25 mouse cellular contexts compared by ENCODE assay signal in genomic region chr5:25536921-25537409, GRCm38 (mm10). TPM values are rescaled to one million over a fixed set of nuclear protein-coding genes. Genes with fewer than 3 reads are reported as not detected.
A peak's percentile ranks its signal among the peaks of the same experiment; 100 is the strongest.
DNase-seq lines count a peak whose midpoint lies in the region; ATAC-seq and TF ChIP-seq lines count a peak whose summit lies in the region.
"Had no signal": no experiment of that assay in that cellular context is flagged by ENCODE, and none has a peak within 500 bp of the region (broad histone marks: within the 10 kb centered on the region; RNA-seq: fewer than 3 reads in every experiment).

No protein-coding gene starts in this region.

- no peaks in the 10 kb centered on the region for H3K36me3 ChIP-seq in heart, embryonic 10.5 days
- H3K36me3 ChIP-seq in G1E (replicated peaks) = no peaks in the 10 kb centered on the region
- no peaks in the 10 kb centered on the region for H3K36me3 ChIP-seq in intestine, embryonic 16.5 days (ENCODE audit: control insufficient read depth, insufficient read depth, low read length)
- no peaks in the 10 kb centered on the region for H3K36me3 ChIP-seq in stomach, embryonic 15.5 days
- H3K36me3 ChIP-seq: heart, embryonic 13.5 days; limb, embryonic 15.5 days had no signal

- H3K4me1 ChIP-seq in heart, embryonic 10.5 days = peaks cover 3% of the 10 kb centered on the region; the same call in 1 of the 2 replicates
- H3K4me1 ChIP-seq in G1E (ENCODE audit: insufficient read depth, low read depth, low read length) = peaks cover 37% of the 10 kb centered on the region
- no peaks in the 10 kb centered on the region for H3K4me1 ChIP-seq in intestine, embryonic 16.5 days (ENCODE audit: control insufficient read depth, insufficient read depth, low read length)
- H3K4me1 ChIP-seq in stomach, embryonic 15.5 days = no peaks in the 10 kb centered on the region
- no peaks in the 10 kb centered on the region for H3K4me1 ChIP-seq in cerebellum, adult 2 months (ENCODE audit: control insufficient read depth, insufficient read depth, low read length)
- H3K4me1 ChIP-seq: limb, embryonic 15.5 days had no signal

- no peak overlapping the region for H3K4me2 ChIP-seq in intestine, embryonic 16.5 days (ENCODE audit: low read depth, low read length)
- no peak overlapping the region for H3K4me2 ChIP-seq in stomach, embryonic 15.5 days
- H3K4me2 ChIP-seq: heart, embryonic 13.5 days; limb, embryonic 15.5 days had no signal

- TF ChIP-seq CTCF in G1E (IDR thresholded peaks at IDR 0.05; ENCODE audit: low read depth, low read length) = no peak
- no peak for TF ChIP-seq CTCF in cerebellum, adult 2 months (IDR thresholded peaks at IDR 0.05; ENCODE audit: borderline replicate concordance, insufficient read depth, low read depth, low read length)

- no peaks in the 10 kb centered on the region for H3K27me3 ChIP-seq in heart, embryonic 10.5 days (ENCODE audit: insufficient read depth, poor library complexity, severe bottlenecking)
- H3K27me3 ChIP-seq in G1E (ENCODE audit: insufficient read depth, low read length) = no peaks in the 10 kb centered on the region
- H3K27me3 ChIP-seq in intestine, embryonic 16.5 days (replicated peaks; ENCODE audit: control insufficient read depth, insufficient read depth, low read length) = no peaks in the 10 kb centered on the region
- no peaks in the 10 kb centered on the region for H3K27me3 ChIP-seq in stomach, embryonic 15.5 days (replicated peaks)
- no peaks in the 10 kb centered on the region for H3K27me3 ChIP-seq in cerebellum, adult 2 months (ENCODE audit: control insufficient read depth, insufficient read depth, low read length)
- H3K27me3 ChIP-seq: heart, embryonic 13.5 days; limb, embryonic 15.5 days had no signal

- intact Hi-C loops in heart, postnatal 25 days (cut with DNase I) = no loop called here

- H3K4me3 ChIP-seq in heart, embryonic 10.5 days = no peak overlapping the region
- H3K4me3 ChIP-seq in G1E (ENCODE audit: low read depth, low read length) = peak overlapping the region; percentile 25; the same call in 1 of the 2 replicates
- H3K4me3 ChIP-seq in intestine, embryonic 16.5 days (ENCODE audit: low read length) = no peak overlapping the region
- H3K4me3 ChIP-seq in stomach, embryonic 15.5 days (replicated peaks) = no peak overlapping the region
- no peak overlapping the region for H3K4me3 ChIP-seq in cerebellum, adult 2 months (replicated peaks; ENCODE audit: insufficient read depth, low read depth, low read length)
- H3K4me3 ChIP-seq: erythroblast, embryonic 14.5 days; heart, embryonic 13.5 days; limb, embryonic 15.5 days; megakaryocyte, embryonic 14.5 days had no signal

- no peak overlapping the region for H3K27ac ChIP-seq in heart, embryonic 10.5 days
- H3K27ac ChIP-seq in intestine, embryonic 16.5 days (ENCODE audit: low read length) = peak overlapping the region; percentile 65
- peak overlapping the region; percentile 44; the same call in 1 of the 2 replicates for H3K27ac ChIP-seq in stomach, embryonic 15.5 days
- no peak overlapping the region for H3K27ac ChIP-seq in cerebellum, adult 2 months (ENCODE audit: insufficient read depth, low read length)
- H3K27ac ChIP-seq: heart, embryonic 13.5 days; limb, embryonic 15.5 days had no signal

- no peaks in the 10 kb centered on the region for H3K9me3 ChIP-seq in heart, embryonic 10.5 days
- peaks cover 3% of the 10 kb centered on the region for H3K9me3 ChIP-seq in G1E (replicated peaks)
- H3K9me3 ChIP-seq in intestine, embryonic 16.5 days (ENCODE audit: control insufficient read depth, low read length) = no peaks in the 10 kb centered on the region
- H3K9me3 ChIP-seq in stomach, embryonic 15.5 days = no peaks in the 10 kb centered on the region
- H3K9me3 ChIP-seq: limb, embryonic 15.5 days had no signal

- peak; percentile 58 for DNase-seq in heart, embryonic 10.5 days (ENCODE audit: low spot score)
- no peak for DNase-seq in heart, postnatal 25 days (ENCODE audit: low spot score)
- no peak for DNase-seq in G1E (ENCODE audit: low spot score)
- DNase-seq in ovary, postnatal 10 days (ENCODE audit: low spot score) = no peak
- DNase-seq in thymus, postnatal 0 days (ENCODE audit: low spot score) = no peak
- no peak for DNase-seq in cerebellum, adult 2 months
- DNase-seq: cerebellum, adult 11-12 months; heart, postnatal 4 days; kidney, adult 8-10 months; kidney, postnatal 36 days; layer of hippocampus, adult 9-11 months had no signal

- no peak overlapping the region for H3K9ac ChIP-seq in intestine, embryonic 16.5 days (ENCODE audit: low read depth, low read length)
- H3K9ac ChIP-seq in stomach, embryonic 15.5 days = no peak overlapping the region
- H3K9ac ChIP-seq: heart, embryonic 13.5 days; limb, embryonic 15.5 days had no signal

- WGBS in heart, embryonic 10.5 days = 33% methylated on average over 6 of the region's 6 CpGs
- 33% methylated on average over 6 of the region's 6 CpGs for whole genome bisulfite sequencing in intestine, embryonic 16.5 days
- WGBS in stomach, embryonic 15.5 days = 30% methylated on average over 6 of the region's 6 CpGs
- WGBS in cerebellum, adult 2 months = 58% methylated on average over 6 of the region's 6 CpGs

- ATAC-seq in G1E (ENCODE audit: extremely low read depth, insufficient number of reproducible peaks, low FRiP score, poor library complexity, severe bottlenecking) = 0 out of 2 replicates have a peak, but pooled peaks have one; percentile 4
- ATAC-seq in intestine, embryonic 16.5 days = peak; percentile 88
- ATAC-seq in stomach, embryonic 15.5 days (ENCODE audit: insufficient read depth, low FRiP score, low read depth) = peak; percentile 58
- ATAC-seq: activated CD4-positive, CD25-positive, alpha-beta regulatory T cell, adult 4 months; forebrain, embryonic 14.5 days; hindbrain, embryonic 16.5 days; midbrain, embryonic 16.5 days had no signal

- no peak for TF ChIP-seq POLR2A in cerebellum, adult 2 months (IDR thresholded peaks at IDR 0.05; ENCODE audit: borderline replicate concordance, insufficient read depth, low read length)

RNA-seq across cellular contexts. Expression of gene Cct8l1, which starts 21.1 kb away (rescaled TPM):
- polyA plus RNA-seq in heart, embryonic 10.5 days (2016; fragmentation: Nextera tagmentation; extraction: Ambion mirVana) = 0.14 TPM in 1 of 2 replicates, not detected in the other
- total RNA-seq in heart, postnatal 25 days (2021) = under 1 TPM in 1 of 2 experiments, not detected in 1; 0.16 TPM
- 0.39 TPM in 1 of 2 replicates, not detected in the other for total RNA-seq in G1E (2014; fragmentation: Nextera tagmentation)
- total RNA-seq in G1E (2017) = 0.05 TPM in 1 of 2 replicates, not detected in the other
- not detected in 2 replicates for polyA plus RNA-seq in G1E (2012)
- polyA plus RNA-seq in intestine, embryonic 16.5 days (2015; fragmentation: Nextera tagmentation; extraction: Ambion mirVana) = not detected in 2 replicates
- polyA plus RNA-seq in stomach, embryonic 15.5 days (2015; fragmentation: Nextera tagmentation; extraction: Ambion mirVana) = 0.09 TPM in 1 of 2 replicates, not detected in the other
- 0.10 and 0.22 TPM in 2 replicates for polyA plus RNA-seq in thymus, postnatal 0 days (2015; fragmentation: Nextera tagmentation; extraction: Ambion mirVana)
- 0.13 TPM in 1 of 2 replicates, not detected in the other for polyA plus RNA-seq in cerebellum, adult 2 months (2012; rRNA removed)
- total RNA-seq: gastrocnemius, postnatal 4 days; heart, postnatal 4 days; left cerebral cortex, postnatal 14 days had no signal
- polyA plus RNA-seq: activated CD4-positive, CD25-positive, alpha-beta regulatory T cell, adult 4 months; embryonic facial prominence, embryonic 11.5 days; erythroblast, embryonic 14.5 days; forebrain, embryonic 14.5 days; heart, embryonic 13.5 days; limb, embryonic 15.5 days; lung, embryonic 16.5 days had no signal

RNA-seq across cellular contexts. Expression of gene Kmt2c, which starts 38.4 kb away (rescaled TPM):
- 8.5 and 10.5 TPM in 2 replicates for polyA plus RNA-seq in heart, embryonic 10.5 days (2016; fragmentation: Nextera tagmentation; extraction: Ambion mirVana)
- 10 to 100 TPM; 38.4 to 45.5 TPM for total RNA-seq in heart, postnatal 25 days (2021)
- total RNA-seq in G1E (2014; fragmentation: Nextera tagmentation) (141 and 156 TPM in 2 replicates), G1E (2017) (50.1 and 50.2 TPM in 2 replicates)
- 4.3 and 5.3 TPM in 2 replicates for polyA plus RNA-seq in G1E (2012)
- polyA plus RNA-seq in intestine, embryonic 16.5 days (2015; fragmentation: Nextera tagmentation; extraction: Ambion mirVana) = 8.1 and 9.0 TPM in 2 replicates
- 13.4 and 14.2 TPM in 2 replicates for polyA plus RNA-seq in stomach, embryonic 15.5 days (2015; fragmentation: Nextera tagmentation; extraction: Ambion mirVana)
- polyA plus RNA-seq in thymus, postnatal 0 days (2015; fragmentation: Nextera tagmentation; extraction: Ambion mirVana) = 15.2 and 21.4 TPM in 2 replicates
- polyA plus RNA-seq in cerebellum, adult 2 months (2012; rRNA removed) = 56.3 and 60.0 TPM in 2 replicates

Comparison
In these comparisons a context has a peak if more than half of its experiments do, and no peak if none do; other contexts are left out.
1. H3K27ac ChIP-seq: peak in intestine, embryonic 16.5 days (single experiment) and stomach, embryonic 15.5 days (single experiment); none in heart, embryonic 10.5 days (single experiment) and cerebellum, adult 2 months (single experiment).
2. ATAC-seq: peak in every context shown above with its lines; median percentile 88 in intestine, embryonic 16.5 days; 58 in stomach, embryonic 15.5 days; 4 in G1E.